Mouse (Mus musculus): ENCODE measurements around the gene Pcgf2. TPM values are rescaled to one million over a fixed set of nuclear protein-coding genes. Genes with fewer than 3 reads are reported as not detected.

The Pcgf2 gene
- polyA plus RNA-seq, 1 experiment = 0.35 TPM

DNA sequence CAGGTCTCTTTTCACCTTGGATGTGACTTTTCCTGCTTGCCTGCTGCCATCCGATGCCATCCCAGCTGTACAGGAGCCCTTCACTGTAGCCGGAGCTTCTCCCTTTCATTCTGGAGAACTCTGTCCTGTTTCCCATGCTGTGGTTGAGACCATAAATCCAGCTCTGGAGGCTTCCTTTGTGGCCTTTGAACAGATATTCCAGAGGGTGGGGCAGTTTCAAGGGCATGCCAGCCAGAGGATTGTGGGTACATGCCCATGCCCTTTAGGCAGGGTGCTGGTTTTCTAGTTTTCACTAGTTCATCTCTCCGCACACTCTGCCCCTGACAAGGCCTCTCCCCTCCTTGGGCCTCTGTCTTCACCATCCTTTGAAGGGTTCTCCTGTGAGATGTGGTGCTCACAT, 13.2 kb downstream of the Pcgf2 start:
- TF ChIP-seq TAL1 (IDR thresholded peaks at IDR 0.05; ENCODE audit: low read length) = no peak
- TF ChIP-seq GATA1 (IDR thresholded peaks at IDR 0.05; ENCODE audit: low read length) = no peak
- H3K36me3 ChIP-seq (ENCODE audit: control insufficient read depth) = peaks cover 4% of the 10 kb centered on the region; the same call in 1 of the 2 replicates
- H3K27me3 ChIP-seq (ENCODE audit: control insufficient read depth) = peaks cover 26% of the 10 kb centered on the region

DNA sequence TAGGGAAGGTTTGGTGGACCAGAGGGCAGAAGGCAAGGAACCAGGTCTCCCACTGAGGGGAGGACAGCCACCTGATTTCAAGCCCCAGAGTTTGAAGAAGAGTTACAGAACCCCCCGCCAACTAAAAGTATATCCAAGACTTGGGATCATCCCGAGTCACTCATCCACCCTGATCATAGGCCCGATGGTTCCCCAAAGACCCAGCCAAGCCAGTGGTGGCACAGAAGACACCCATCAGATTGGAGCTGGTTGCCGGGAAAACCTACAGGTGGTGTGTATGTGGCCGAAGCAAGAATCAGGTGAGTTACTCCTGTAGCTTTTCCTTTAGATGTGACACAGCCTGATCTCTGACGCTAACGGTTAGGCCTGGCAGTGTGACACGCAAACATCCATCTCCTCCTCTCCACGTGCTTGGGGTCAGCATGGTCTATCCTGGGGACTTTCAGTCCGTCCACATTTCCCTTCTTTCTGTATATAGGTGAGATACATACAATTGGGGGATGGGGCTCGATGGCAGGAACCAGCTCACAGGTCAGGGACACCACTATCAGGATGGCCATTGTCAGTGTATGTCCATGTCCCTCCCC, 13.9 kb downstream of the Pcgf2 start:
- TF ChIP-seq TAL1 (IDR thresholded peaks at IDR 0.05; ENCODE audit: low read length) (no peak), GATA1 (IDR thresholded peaks at IDR 0.05; ENCODE audit: low read length) (no peak)
- Histone ChIP-seq H3K4me3 (replicated peaks) (no peak overlapping the region), H3K4me1 (ENCODE audit: control insufficient read depth) (peaks cover 6% of the 10 kb centered on the region), H3K36me3 (ENCODE audit: control insufficient read depth) (peaks cover 2% of the 10 kb centered on the region; the same call in 1 of the 2 replicates), H3K9me3 (ENCODE audit: control insufficient read depth, low read length) (no peaks in the 10 kb centered on the region), H3K27me3 (ENCODE audit: control insufficient read depth) (peaks cover 26% of the 10 kb centered on the region)

More for the DNA sequence above, 13.2 kb downstream of the Pcgf2 start:
- Histone ChIP-seq H3K4me3 (replicated peaks) (no peak overlapping the region), H3K4me1 (ENCODE audit: control insufficient read depth) (peaks cover 6% of the 10 kb centered on the region), H3K9me3 (ENCODE audit: control insufficient read depth, low read length) (no peaks in the 10 kb centered on the region)

DNA sequence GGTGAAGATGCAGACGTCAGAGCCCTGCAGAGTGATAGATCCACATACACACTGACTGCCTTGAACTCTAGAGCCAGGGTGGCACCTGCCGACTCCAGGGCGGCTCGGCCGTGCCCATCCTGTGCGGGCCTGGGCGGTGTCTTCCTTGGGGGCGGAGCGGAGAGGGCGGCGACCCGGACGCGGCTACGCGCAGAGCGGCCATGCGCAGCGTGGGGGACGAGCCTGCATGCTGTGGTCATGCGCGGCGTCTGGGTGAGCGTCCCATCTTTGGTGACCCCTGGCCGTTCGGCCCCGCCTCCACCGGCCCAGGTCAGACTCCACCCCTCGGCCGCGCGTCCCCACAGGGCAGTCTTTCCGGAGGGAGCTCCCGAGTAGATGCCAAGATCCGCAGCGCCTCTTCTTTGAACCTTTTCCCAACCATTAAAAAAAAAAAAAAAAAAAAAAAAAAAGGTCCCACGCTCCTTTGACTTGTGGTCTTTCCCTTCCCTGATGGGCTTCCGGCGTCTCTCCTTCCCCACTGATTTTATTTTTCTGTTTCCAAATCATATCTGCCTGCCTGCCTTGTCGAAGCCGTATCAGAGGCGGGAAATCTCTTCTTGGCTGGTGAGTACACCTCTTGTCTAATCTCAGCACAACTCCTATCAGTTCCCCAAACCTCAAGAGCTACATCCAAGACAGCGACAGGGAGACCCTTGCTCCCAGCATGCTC, 14.5 kb downstream of the Pcgf2 start, which contains the start of gene Cisd3:
Cisd3 (plus strand) TSS at position 214 of the 709 bp plus-strand sequence.
- no peaks in the 10 kb centered on the region for H3K9me3 ChIP-seq (ENCODE audit: control insufficient read depth, low read length)
- H3K27me3 ChIP-seq (ENCODE audit: control insufficient read depth) = peaks cover 26% of the 10 kb centered on the region
- H3K4me3 ChIP-seq (replicated peaks) = peak within 1 kb of the TSS; percentile 44
- peaks cover 6% of the 10 kb centered on the region for H3K4me1 ChIP-seq (ENCODE audit: control insufficient read depth)
- H3K36me3 ChIP-seq (ENCODE audit: control insufficient read depth) = peaks cover 1% of the 10 kb centered on the region; the same call in 1 of the 2 replicates
- no peak for TF ChIP-seq GATA1 (IDR thresholded peaks at IDR 0.05; ENCODE audit: low read length)
- TF ChIP-seq TAL1 (IDR thresholded peaks at IDR 0.05; ENCODE audit: low read length) = no peak

GRCm38 (mm10) chr11:97684766-97685165, 15.5 kb downstream of the Pcgf2 start:
- Histone ChIP-seq H3K4me1 (ENCODE audit: control insufficient read depth) (peaks cover 6% of the 10 kb centered on the region), H3K27me3 (ENCODE audit: control insufficient read depth) (peaks cover 26% of the 10 kb centered on the region), H3K36me3 (ENCODE audit: control insufficient read depth) (no peaks in the 10 kb centered on the region; the same call in 1 of the 2 replicates), H3K4me3 (replicated peaks) (no peak overlapping the region), H3K9me3 (ENCODE audit: control insufficient read depth, low read length) (no peaks in the 10 kb centered on the region)
- TF ChIP-seq GATA1 (IDR thresholded peaks at IDR 0.05; ENCODE audit: low read length) (no peak), TAL1 (IDR thresholded peaks at IDR 0.05; ENCODE audit: low read length) (no peak)

DNA sequence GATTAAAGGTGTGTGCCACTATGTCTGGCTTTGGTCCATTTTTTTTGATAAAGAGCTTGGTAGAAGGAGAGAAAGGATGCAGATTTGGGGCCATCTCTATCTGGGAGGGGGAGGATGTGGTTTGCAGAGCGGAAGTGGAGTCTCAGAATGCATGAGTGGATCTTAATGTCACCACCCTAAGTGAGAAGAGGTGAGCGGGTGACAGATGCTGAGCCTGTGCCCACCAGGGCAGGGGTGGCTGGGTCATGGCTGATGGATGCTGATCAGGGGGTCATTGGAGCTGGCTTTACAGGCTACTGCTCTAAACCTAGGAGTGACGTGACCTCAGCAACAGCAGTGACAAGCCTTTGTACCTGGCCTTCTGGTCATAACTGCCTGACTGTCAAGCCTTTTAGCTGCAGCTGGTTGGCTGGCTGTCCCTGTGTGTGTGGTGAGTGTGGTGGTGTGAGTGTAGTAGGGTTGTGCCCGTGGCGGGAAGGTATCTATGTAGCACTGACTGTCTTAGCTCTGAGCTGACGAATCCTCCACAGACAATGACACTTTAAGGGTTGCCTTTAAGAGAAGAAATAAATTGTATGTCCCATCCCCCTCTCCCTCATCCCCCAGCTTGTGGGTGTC, 16.1 kb downstream of the Pcgf2 start:
- Histone ChIP-seq H3K9me3 (ENCODE audit: control insufficient read depth, low read length) (no peaks in the 10 kb centered on the region), H3K4me3 (replicated peaks) (no peak overlapping the region), H3K36me3 (ENCODE audit: control insufficient read depth) (no peaks in the 10 kb centered on the region; the same call in 1 of the 2 replicates), H3K27me3 (ENCODE audit: control insufficient read depth) (peaks cover 26% of the 10 kb centered on the region), H3K4me1 (ENCODE audit: control insufficient read depth) (peaks cover 6% of the 10 kb centered on the region)
- TF ChIP-seq GATA1 (IDR thresholded peaks at IDR 0.05; ENCODE audit: low read length) (no peak), TAL1 (IDR thresholded peaks at IDR 0.05; ENCODE audit: low read length) (no peak)

- Histone ChIP-seq H3K27me3 (ENCODE audit: control insufficient read depth) (peaks cover 26% of the 10 kb centered on the region), H3K4me3 (replicated peaks) (no peak overlapping the region), H3K9me3 (ENCODE audit: control insufficient read depth, low read length) (no peaks in the 10 kb centered on the region), H3K36me3 (ENCODE audit: control insufficient read depth) (no peaks in the 10 kb centered on the region; the same call in 1 of the 2 replicates), H3K4me1 (ENCODE audit: control insufficient read depth) (peaks cover 6% of the 10 kb centered on the region)
- TF ChIP-seq GATA1 (IDR thresholded peaks at IDR 0.05; ENCODE audit: low read length) (no peak), TAL1 (IDR thresholded peaks at IDR 0.05; ENCODE audit: low read length) (no peak)
These were observed 17.7 kb downstream of the Pcgf2 start for GRCm38 (mm10) chr11:97682504-97683055.

- Histone ChIP-seq H3K4me1 (ENCODE audit: control insufficient read depth) (peaks cover under 1% of the 10 kb centered on the region), H3K9me3 (ENCODE audit: control insufficient read depth, low read length) (no peaks in the 10 kb centered on the region), H3K4me3 (replicated peaks) (no peak overlapping the region), H3K36me3 (ENCODE audit: control insufficient read depth) (no peaks in the 10 kb centered on the region; the same call in 1 of the 2 replicates), H3K27me3 (ENCODE audit: control insufficient read depth) (peaks cover 13% of the 10 kb centered on the region)
- TF ChIP-seq GATA1 (IDR thresholded peaks at IDR 0.05; ENCODE audit: low read length) = no peak
- TF ChIP-seq TAL1 (IDR thresholded peaks at IDR 0.05; ENCODE audit: low read length) = no peak
These were observed 19.9 kb downstream of the Pcgf2 start for GRCm38 (mm10) chr11:97680430-97680829.

GRCm38 (mm10) chr11:97678301-97678700, 22.0 kb downstream of the Pcgf2 start:
- no peak for TF ChIP-seq GATA1 (IDR thresholded peaks at IDR 0.05; ENCODE audit: low read length)
- no peaks in the 10 kb centered on the region; the same call in 1 of the 2 replicates for H3K36me3 ChIP-seq (ENCODE audit: control insufficient read depth)

GRCm38 (mm10) chr11:97677842-97678241, 22.5 kb downstream of the Pcgf2 start:
- Histone ChIP-seq H3K4me3 (replicated peaks) (no peak overlapping the region), H3K4me1 (ENCODE audit: control insufficient read depth) (no peaks in the 10 kb centered on the region), H3K27me3 (ENCODE audit: control insufficient read depth) (no peaks in the 10 kb centered on the region), H3K36me3 (ENCODE audit: control insufficient read depth) (no peaks in the 10 kb centered on the region; the same call in 1 of the 2 replicates), H3K9me3 (ENCODE audit: control insufficient read depth, low read length) (no peaks in the 10 kb centered on the region)
- TF ChIP-seq TAL1 (IDR thresholded peaks at IDR 0.05; ENCODE audit: low read length) = no peak
- no peak for TF ChIP-seq GATA1 (IDR thresholded peaks at IDR 0.05; ENCODE audit: low read length)

More at GRCm38 (mm10) chr11:97678301-97678700, 22.0 kb downstream of the Pcgf2 start:
- no peaks in the 10 kb centered on the region for H3K4me1 ChIP-seq (ENCODE audit: control insufficient read depth)
- H3K4me3 ChIP-seq (replicated peaks) = no peak overlapping the region
- H3K9me3 ChIP-seq (ENCODE audit: control insufficient read depth, low read length) = no peaks in the 10 kb centered on the region
- no peaks in the 10 kb centered on the region for H3K27me3 ChIP-seq (ENCODE audit: control insufficient read depth)

Measured in erythroblast, embryonic 14.5 days (primary cell).